Mouse (Mus musculus) heart, embryonic 12.5 days (tissue): ENCODE data around the gene Tmem256. TPM values are rescaled to one million over a fixed set of nuclear protein-coding genes. Genes with fewer than 3 reads are reported as not detected.

Experiments
- ATAC-seq: fragments of 200-750 bp; cut with Nextera tagmentation; 2 replicates; pipeline ENCODE4 v1.8.0; 2017; ENCODE audit warnings: moderate TSS enrichment, moderate library complexity; ENCODE audit not compliant: insufficient number of reproducible peaks, low FRiP score
- H3K27ac ChIP-seq: fragments of 300-500 bp; sonication (generic); 2 replicates; pipeline ENCODE4 v1.5.1; 2016; ENCODE audit warnings: mild to moderate bottlenecking, moderate library complexity; ENCODE audit not compliant: poor library complexity, severe bottlenecking
- H3K27me3 ChIP-seq: fragments of 300-500 bp; sonication (generic); replicated peaks from 2 replicates; pipeline ENCODE4 v1.6.1; 2016; ENCODE audit warnings: mild to moderate bottlenecking, moderate library complexity
- H3K36me3 ChIP-seq: fragments of 300-500 bp; sonication (generic); 2 replicates; pipeline ENCODE4 v1.6.1; 2016; ENCODE audit warnings: mild to moderate bottlenecking, moderate library complexity
- H3K4me1 ChIP-seq: fragments of 300-500 bp; sonication (generic); replicated peaks from 2 replicates; pipeline ENCODE4 v1.6.1; 2016; ENCODE audit warnings: mild to moderate bottlenecking
- H3K4me2 ChIP-seq: fragments of 300-500 bp; sonication (generic); 2 replicates; pipeline ENCODE4 v1.6.1; 2016; ENCODE audit warnings: mild to moderate bottlenecking, moderate library complexity
- H3K4me3 ChIP-seq: fragments of 300-500 bp; sonication (generic); 2 replicates; pipeline ENCODE4 v1.5.1; 2016; ENCODE audit warnings: mild to moderate bottlenecking
- H3K9ac ChIP-seq: fragments of 300-500 bp; sonication (generic); 2 replicates; pipeline ENCODE4 v1.6.1; 2016; ENCODE audit warnings: mild to moderate bottlenecking, moderate library complexity
- H3K9me3 ChIP-seq: fragments of 300-500 bp; sonication (generic); replicated peaks from 2 replicates; pipeline ENCODE4 v1.6.1; 2016; ENCODE audit warnings: mild to moderate bottlenecking, moderate library complexity
- WGBS: fragments of 180-500 bp; shearing (Covaris S2); methylation state at CpG from one replicate; pipeline ENCODE4 v1.1.7; 2016; 5-methylcytosine and 5-hydroxymethylcytosine counted together
- microRNA-seq: library from miRNA; unstranded; fragments of <30 nt; microRNA quantifications from one replicate; pipeline ENCODE4, GENCODE M21; 2017
- polyA plus RNA-seq: library from polyadenylated mRNA; unstranded; fragments of >200 nt; fragmentation: Nextera tagmentation; extraction: Ambion mirVana; gene quantifications from 2 replicates; pipeline ENCODE4 v1.2.1, GENCODE M21; 2016

Tmem256 gene
- polyA plus RNA-seq, 1 experiment from 2014 or later = 297 TPM

DNA sequence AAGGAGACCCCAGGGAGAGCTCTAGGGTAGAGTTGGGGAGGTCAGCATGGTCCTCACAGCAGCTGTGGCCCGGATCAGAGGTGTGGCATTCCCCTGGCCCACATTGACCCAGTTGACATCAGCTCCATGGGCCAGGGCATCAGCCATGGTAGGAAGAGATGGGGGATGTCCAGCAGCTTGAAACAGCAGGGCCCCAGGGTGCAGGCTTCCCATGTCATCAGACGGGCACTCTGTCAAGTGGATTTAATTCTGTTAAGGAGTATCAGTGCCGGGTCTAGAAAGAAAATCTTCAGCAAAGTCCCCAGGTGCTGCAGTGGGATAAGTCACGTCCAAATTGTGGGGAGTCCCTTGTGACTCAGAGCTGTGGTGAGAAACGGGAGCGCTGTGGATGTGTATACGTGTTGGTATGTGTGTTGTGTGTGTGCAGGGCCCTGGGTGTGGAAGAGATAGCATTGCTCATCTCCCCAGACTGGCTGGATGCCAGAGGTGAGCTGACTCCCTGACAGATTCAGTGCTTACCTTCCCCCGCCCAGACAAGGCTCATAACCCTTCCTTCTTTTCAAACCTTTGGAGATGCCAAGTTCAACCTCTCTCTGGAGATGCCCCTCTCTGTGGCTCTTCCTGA is 45.3 kb downstream of the Tmem256 start:
- Histone ChIP-seq H3K9ac (peak overlapping the region; percentile 39; the same call in 1 of the 2 replicates), H3K4me1 (peaks cover 55% of the 10 kb centered on the region), H3K9me3 (no peaks in the 10 kb centered on the region), H3K27ac (no peak overlapping the region), H3K4me3 (no peak overlapping the region), H3K36me3 (no peaks in the 10 kb centered on the region), H3K27me3 (no peaks in the 10 kb centered on the region), H3K4me2 (no peak overlapping the region)
- 76% methylated on average over 8 of the region's 8 CpGs for WGBS
- no peak for ATAC-seq

DNA sequence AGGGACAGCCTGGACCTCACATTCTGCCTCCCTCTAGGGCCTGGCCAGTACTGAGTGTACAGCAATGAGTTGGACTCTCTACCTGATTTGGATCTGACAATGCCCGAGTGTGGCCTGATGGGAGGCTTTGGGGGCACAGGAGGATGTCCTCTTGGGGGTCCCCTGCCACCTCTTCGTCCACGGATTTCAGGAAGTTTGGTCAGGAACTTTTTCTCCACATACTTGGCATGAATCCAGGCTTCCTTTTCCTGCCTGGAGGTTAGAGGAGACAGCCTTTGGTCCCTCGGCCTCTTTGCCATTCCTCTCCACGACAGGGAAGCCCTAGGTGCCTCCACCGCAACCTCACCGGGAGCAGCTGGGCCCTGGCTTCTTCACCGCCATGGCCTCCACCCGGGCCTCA is 45.9 kb downstream of the Tmem256 start:
- H3K4me3 ChIP-seq = no peak overlapping the region
- peak overlapping the region; percentile 14 for H3K4me2 ChIP-seq
- H3K4me1 ChIP-seq = peaks cover 49% of the 10 kb centered on the region
- H3K36me3 ChIP-seq = no peaks in the 10 kb centered on the region
- ATAC-seq = no peak
- H3K27me3 ChIP-seq = no peaks in the 10 kb centered on the region
- H3K9me3 ChIP-seq = no peaks in the 10 kb centered on the region
- peak overlapping the region; percentile 39; the same call in 1 of the 2 replicates for H3K9ac ChIP-seq
- 57% methylated on average over 9 of the region's 9 CpGs for WGBS
- H3K27ac ChIP-seq = peak overlapping the region; percentile 43; the same call in 1 of the 2 replicates

DNA sequence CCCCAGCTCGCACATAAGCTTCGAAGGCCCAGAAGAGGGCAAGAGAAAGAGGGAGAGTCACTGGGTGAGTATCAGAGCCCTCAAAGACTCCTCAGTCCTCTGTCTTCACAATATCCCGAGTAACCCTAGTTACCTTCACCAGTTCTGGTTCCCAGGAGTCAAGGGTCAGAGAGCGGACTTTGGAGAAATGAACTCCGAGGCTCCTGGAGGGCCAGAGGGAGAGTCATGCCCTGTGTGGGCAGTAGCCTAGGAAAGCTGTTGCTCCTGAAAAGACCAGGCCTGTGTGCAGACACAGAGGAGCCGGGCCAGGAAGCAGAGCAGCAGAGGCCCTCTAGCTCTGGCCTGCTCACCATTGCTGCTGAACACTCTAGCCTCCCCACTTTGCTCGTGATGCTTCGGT is 46.3 kb downstream of the Tmem256 start:
- H3K27ac ChIP-seq = peak overlapping the region; percentile 43; the same call in 1 of the 2 replicates
- peaks cover 44% of the 10 kb centered on the region for H3K4me1 ChIP-seq
- H3K9ac ChIP-seq = no peak overlapping the region
- peak overlapping the region; percentile 14 for H3K4me2 ChIP-seq
- H3K27me3 ChIP-seq = no peaks in the 10 kb centered on the region
- no peaks in the 10 kb centered on the region for H3K36me3 ChIP-seq
- no peaks in the 10 kb centered on the region for H3K9me3 ChIP-seq
- H3K4me3 ChIP-seq = no peak overlapping the region
- 77% methylated on average over 8 of the region's 8 CpGs for WGBS
- ATAC-seq = no peak

DNA sequence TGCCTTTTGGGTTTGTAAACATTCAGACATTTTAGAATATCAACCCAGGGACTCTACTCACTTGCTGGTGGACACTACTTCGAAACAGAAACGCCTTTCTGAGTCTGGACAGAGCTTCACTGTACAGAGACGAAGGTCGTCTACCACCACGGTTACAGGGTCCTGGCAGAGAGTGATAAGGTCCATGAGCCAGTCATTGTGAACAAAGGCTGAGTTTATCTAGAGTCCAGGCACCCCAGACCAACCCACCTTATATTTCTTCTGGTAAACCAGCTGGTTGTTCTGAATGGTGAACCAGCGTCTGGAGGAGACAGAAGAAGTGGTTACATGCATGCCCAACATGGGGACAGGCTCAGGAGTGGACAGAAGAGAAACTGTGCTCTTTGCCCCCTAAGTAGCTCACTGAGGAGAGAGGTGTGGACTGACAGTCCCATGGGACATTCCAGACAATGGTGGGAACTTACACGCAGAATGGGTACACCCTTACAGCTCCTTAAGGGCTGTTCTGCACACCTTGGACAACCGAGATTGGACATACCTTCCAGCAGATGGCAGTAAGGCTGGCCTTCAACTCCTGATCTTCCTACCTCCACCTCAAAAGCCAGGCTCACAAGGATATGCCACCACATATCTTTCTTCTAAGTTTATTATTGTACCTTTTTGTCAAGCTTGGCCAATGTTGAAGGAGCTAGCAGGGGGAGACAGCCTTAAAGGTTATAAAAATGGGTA is 48.8 kb downstream of the Tmem256 start:
- H3K36me3 ChIP-seq = no peaks in the 10 kb centered on the region
- no peaks in the 10 kb centered on the region for H3K27me3 ChIP-seq
- peaks cover 52% of the 10 kb centered on the region for H3K4me1 ChIP-seq
- no peak overlapping the region for H3K27ac ChIP-seq
- H3K4me2 ChIP-seq = no peak overlapping the region
- no peak overlapping the region for H3K9ac ChIP-seq
- no peak overlapping the region for H3K4me3 ChIP-seq
- WGBS = 38% methylated on average over 8 of the region's 8 CpGs
- ATAC-seq = peak; percentile 46; the same call in 1 of the 2 replicates
- H3K9me3 ChIP-seq = no peaks in the 10 kb centered on the region

Small RNAs within 50 kb of the gene (microRNA-seq; reads per million reads assigned to microRNA genes)
- gene Mir6924 = not detected

Other genes with a start within 250 kb of the Tmem256 start
- gene Atp1b2, start 232.6 kb upstream of the Tmem256 start, polyA plus RNA-seq = 30.9 and 31.1 TPM in 2 replicates
- gene Shbg, start 220.6 kb upstream of the Tmem256 start, polyA plus RNA-seq = 0.13 and 0.82 TPM in 2 replicates
- gene Sat2, start 216.5 kb upstream of the Tmem256 start, polyA plus RNA-seq = 16.5 and 17.4 TPM in 2 replicates
- 37.1 and 40.1 TPM in 2 replicates for gene Fxr2, start 205.5 kb upstream of the Tmem256 start, polyA plus RNA-seq
- gene Sox15, start 183.2 kb upstream of the Tmem256 start, polyA plus RNA-seq = not detected in 2 replicates
- 48.6 and 53.8 TPM in 2 replicates for gene Mpdu1, start 175.9 kb upstream of the Tmem256 start, polyA plus RNA-seq
- 4.3 and 5.2 TPM in 2 replicates for gene Cd68, start 172.4 kb upstream of the Tmem256 start, polyA plus RNA-seq
- 404 and 420 TPM in 2 replicates for gene Eif4a1, start 166.1 kb upstream of the Tmem256 start, polyA plus RNA-seq
- 74.3 and 83.0 TPM in 2 replicates for gene Senp3, start 156.4 kb upstream of the Tmem256 start, polyA plus RNA-seq
- 0.28 and 0.47 TPM in 2 replicates for gene Tnfsf13, start 152.7 kb upstream of the Tmem256 start, polyA plus RNA-seq
- 5.6 and 6.9 TPM in 2 replicates for gene Tnfsf12, start 142.7 kb upstream of the Tmem256 start, polyA plus RNA-seq
- gene Tnfsfm13, start 142.4 kb upstream of the Tmem256 start, polyA plus RNA-seq = 1.5 and 3.3 TPM in 2 replicates
- gene Polr2a, start 79.9 kb upstream of the Tmem256 start, polyA plus RNA-seq = 23.7 and 25.2 TPM in 2 replicates
- 0.33 TPM in 2 replicates for gene Slc35g3, start 76.5 kb upstream of the Tmem256 start, polyA plus RNA-seq
- 2.9 and 3.3 TPM in 2 replicates for gene Zbtb4, start 72.6 kb upstream of the Tmem256 start, polyA plus RNA-seq
- 5.6 and 7.7 TPM in 2 replicates for gene Chrnb1, start 42.6 kb upstream of the Tmem256 start, polyA plus RNA-seq
- 2.3 and 2.4 TPM in 2 replicates for gene Fgf11, start 36.7 kb upstream of the Tmem256 start, polyA plus RNA-seq
- 1.5 and 1.6 TPM in 2 replicates for gene Tmem102, start 32.9 kb upstream of the Tmem256 start, polyA plus RNA-seq
- gene Gm39566, start 23.2 kb upstream of the Tmem256 start, polyA plus RNA-seq = not detected in 2 replicates
- gene Spem2, start 20.0 kb upstream of the Tmem256 start, polyA plus RNA-seq = not detected in 2 replicates
- not detected in 2 replicates for gene Spem1, start 16.3 kb upstream of the Tmem256 start, polyA plus RNA-seq
- gene Nlgn2, start 730 bp upstream of the Tmem256 start, polyA plus RNA-seq = 1.8 and 2.3 TPM in 2 replicates
- 77.9 and 82.3 TPM in 2 replicates for gene Plscr3, start 7.9 kb downstream of the Tmem256 start, polyA plus RNA-seq
- 0.28 and 0.32 TPM in 2 replicates for gene Tnk1, start 20.2 kb downstream of the Tmem256 start, polyA plus RNA-seq
- not detected in 2 replicates for gene Tmem95, start 39.5 kb downstream of the Tmem256 start, polyA plus RNA-seq
- 4.1 and 4.5 TPM in 2 replicates for gene Kctd11, start 42.9 kb downstream of the Tmem256 start, polyA plus RNA-seq
- 10.3 and 11.2 TPM in 2 replicates for gene Acap1, start 57.0 kb downstream of the Tmem256 start, polyA plus RNA-seq
- 4.7 and 5.2 TPM in 2 replicates for gene 2810408A11Rik, start 62.5 kb downstream of the Tmem256 start, polyA plus RNA-seq
- 7.6 and 9.2 TPM in 2 replicates for gene Neurl4, start 62.6 kb downstream of the Tmem256 start, polyA plus RNA-seq
- 49.2 and 50.6 TPM in 2 replicates for gene Gps2, start 75.4 kb downstream of the Tmem256 start, polyA plus RNA-seq
- 1,286 and 1,307 TPM in 2 replicates for gene Eif5a, start 83.4 kb downstream of the Tmem256 start, polyA plus RNA-seq
- gene Ybx2, start 97.3 kb downstream of the Tmem256 start, polyA plus RNA-seq = 2.0 and 2.6 TPM in 2 replicates
- 25.9 and 28.8 TPM in 2 replicates for gene Slc2a4, start 109.7 kb downstream of the Tmem256 start, polyA plus RNA-seq
- 2.1 and 2.5 TPM in 2 replicates for gene Cldn7, start 126.3 kb downstream of the Tmem256 start, polyA plus RNA-seq
- 23.6 and 24.5 TPM in 2 replicates for gene Ctdnep1, start 142.6 kb downstream of the Tmem256 start, polyA plus RNA-seq
- 103 and 109 TPM in 2 replicates for gene Elp5, start 144.0 kb downstream of the Tmem256 start, polyA plus RNA-seq
- gene Gabarap, start 152.6 kb downstream of the Tmem256 start, polyA plus RNA-seq = 445 and 451 TPM in 2 replicates
- 51.0 and 54.1 TPM in 2 replicates for gene Phf23, start 157.3 kb downstream of the Tmem256 start, polyA plus RNA-seq
- 25.8 and 26.1 TPM in 2 replicates for gene Dvl2, start 162.1 kb downstream of the Tmem256 start, polyA plus RNA-seq
- 126 and 129 TPM in 2 replicates for gene Acadvl, start 176.9 kb downstream of the Tmem256 start, polyA plus RNA-seq
- gene Dlg4, start 178.4 kb downstream of the Tmem256 start, polyA plus RNA-seq = 4.2 and 6.0 TPM in 2 replicates
- 0.15 and 0.19 TPM in 2 replicates for gene Asgr1, start 215.6 kb downstream of the Tmem256 start, polyA plus RNA-seq